Mouse (Mus musculus): ENCODE measurements around the gene Ptgfr.

- TF ChIP-seq EP300 (IDR thresholded peaks at IDR 0.05; ENCODE audit: insufficient read depth, low read depth, low read length) = no peak
- no peak for TF ChIP-seq CTCF (IDR thresholded peaks at IDR 0.05)
Observed at GRCm38 (mm10) chr3:151850621-151851020, 13.2 kb upstream of the Ptgfr start.

All from heart, adult 2 months (tissue).